Mouse (Mus musculus) liver, postnatal 0 days (tissue): Measurements from ENCODE around the gene Prkcb.

Experiments used
- CTCF ChIP-seq: sonication (generic); IDR thresholded peaks from 2 replicates; pipeline ENCODE4 v1.5.1; 2016; ENCODE audit warnings: antibody characterized with exemption, low read depth
- EP300 ChIP-seq: IDR thresholded peaks from 2 replicates; pipeline ENCODE4 v1.6.1; 2016; ENCODE audit warnings: antibody characterized with exemption, low read depth, mild to moderate bottlenecking

- TF ChIP-seq CTCF (no peak), EP300 (no peak)
Observed at GRCm38 (mm10) chr7:122570407-122570806, 281.9 kb downstream of the Prkcb start.
